Mouse (Mus musculus) spleen, postnatal 14 days (tissue): ENCODE measurements around the gene Gsdmc4.
"Not testable (repeated sequence)": the region's sequence is repeated elsewhere in the genome, so short reads cannot be mapped to it uniquely, and the experiment has no call there.

Source experiments
- DNase-seq, 2 experiments: peaks; one replicate each; pipeline ENCODE4 v3.0.0; 2021 to 2022; ENCODE audit warnings: low spot score in 2 of 2

Gsdmc4 gene

DNA sequence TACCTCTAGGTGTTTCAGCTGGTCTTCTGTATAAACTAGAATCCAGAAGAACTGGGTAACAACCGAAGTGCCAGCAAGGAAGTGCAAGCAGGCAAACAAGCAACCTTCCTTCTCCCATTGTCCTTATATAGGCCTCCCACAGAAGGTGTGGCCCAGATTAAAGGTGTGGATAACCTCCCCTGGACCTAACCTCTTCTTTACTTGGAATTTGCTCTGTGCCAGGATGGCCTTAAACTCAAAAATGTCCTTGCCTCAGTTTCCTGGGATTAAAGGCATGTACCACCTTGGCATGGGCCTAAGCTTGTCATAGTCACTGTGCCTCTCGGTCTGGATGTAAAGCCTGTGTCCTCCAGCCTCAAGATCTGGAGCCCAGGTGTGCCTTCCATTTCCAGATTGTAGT lies at the start of gene Gsdmc4:
TSS of gene Gsdmc4 (minus strand) at position 101 of the 400 bp plus-strand sequence.
- not testable (repeated sequence) for DNase-seq

DNA sequence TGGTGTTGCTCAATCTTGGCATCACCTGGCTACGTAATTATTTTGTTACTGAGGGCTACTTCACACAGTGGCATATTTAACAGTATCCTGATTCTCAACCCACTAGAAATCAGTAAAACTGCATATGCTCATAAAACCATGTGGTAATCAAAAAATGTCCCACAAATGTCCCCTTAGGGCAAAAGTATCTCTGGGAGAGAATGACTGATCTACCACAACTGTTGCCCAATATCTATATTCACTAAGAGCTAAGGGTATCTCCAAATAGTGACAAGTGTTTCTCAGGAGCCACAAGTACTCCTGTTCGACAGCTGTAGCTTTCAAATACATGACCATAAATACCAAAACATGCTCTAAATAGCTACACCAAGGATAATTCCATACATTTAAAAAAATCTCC lies 48.4 kb upstream of the Gsdmc4 start:
- no peak for DNase-seq

DNA sequence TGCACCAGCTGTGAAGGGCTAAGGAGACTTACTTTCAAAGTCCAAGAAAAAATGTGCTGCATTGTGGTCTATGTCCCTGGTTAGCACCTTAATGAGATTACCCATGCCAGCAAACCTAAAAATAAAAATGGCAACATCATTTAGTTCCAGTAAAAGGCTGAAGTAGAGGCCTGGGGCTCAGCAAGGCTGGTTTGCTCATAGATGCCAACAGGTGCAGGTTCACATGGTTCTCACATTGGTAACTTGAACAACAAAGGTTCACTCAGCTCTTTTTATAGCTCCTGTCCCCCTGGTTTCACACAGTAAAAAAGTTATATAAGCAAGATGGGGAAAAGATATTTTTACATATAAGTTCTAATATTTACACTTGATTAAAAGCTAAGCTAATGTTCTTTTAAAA lies 45.5 kb upstream of the Gsdmc4 start:
- DNase-seq = no peak

DNA sequence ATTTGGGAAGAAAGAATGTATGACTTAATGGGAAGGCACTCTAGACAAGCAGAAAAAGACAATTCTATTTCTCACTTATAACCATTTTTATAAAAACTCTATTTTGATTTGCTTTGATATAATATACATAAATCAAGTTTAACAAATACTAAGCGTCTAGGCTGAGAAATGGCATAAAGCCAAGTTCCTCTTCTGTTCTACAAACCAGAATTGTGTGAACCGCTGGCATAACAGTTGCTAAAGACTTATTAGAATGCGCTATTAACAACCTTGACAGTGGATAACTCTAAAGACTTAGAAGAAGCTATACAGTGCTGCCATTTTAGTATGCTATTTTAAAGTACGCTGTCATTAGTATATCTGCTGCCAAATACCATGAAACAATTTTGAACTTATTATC lies 41.2 kb upstream of the Gsdmc4 start:
- no peak for DNase-seq

GRCm38 (mm10) chr15:63941221-63941620 lies 29.1 kb upstream of the Gsdmc4 start:
- no peak for DNase-seq

DNA sequence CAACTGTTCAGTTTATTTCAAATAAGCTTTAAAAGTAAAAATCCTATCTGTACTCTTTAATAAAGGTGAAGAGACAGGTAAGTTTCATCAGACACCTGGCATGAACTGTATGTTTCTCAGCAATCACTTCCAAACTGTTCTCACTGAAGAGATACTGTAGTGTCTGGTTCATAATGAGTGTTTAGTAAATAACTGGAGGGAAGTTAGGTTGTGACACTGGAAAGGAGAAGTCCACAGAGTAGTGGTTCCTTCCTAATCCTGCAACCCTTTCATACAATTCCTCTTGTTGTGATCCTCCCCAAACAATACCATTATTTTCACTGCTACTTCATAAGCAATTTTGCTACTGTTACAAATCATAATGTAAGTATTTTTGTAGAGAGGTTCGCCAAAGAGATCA lies 20.6 kb upstream of the Gsdmc4 start:
- DNase-seq = no peak

- DNase-seq = no peak
Observed at GRCm38 (mm10) chr15:63931404-63931803, 19.3 kb upstream of the Gsdmc4 start.

GRCm38 (mm10) chr15:63930107-63931041 lies 18.3 kb upstream of the Gsdmc4 start:
- DNase-seq = no peak

DNA sequence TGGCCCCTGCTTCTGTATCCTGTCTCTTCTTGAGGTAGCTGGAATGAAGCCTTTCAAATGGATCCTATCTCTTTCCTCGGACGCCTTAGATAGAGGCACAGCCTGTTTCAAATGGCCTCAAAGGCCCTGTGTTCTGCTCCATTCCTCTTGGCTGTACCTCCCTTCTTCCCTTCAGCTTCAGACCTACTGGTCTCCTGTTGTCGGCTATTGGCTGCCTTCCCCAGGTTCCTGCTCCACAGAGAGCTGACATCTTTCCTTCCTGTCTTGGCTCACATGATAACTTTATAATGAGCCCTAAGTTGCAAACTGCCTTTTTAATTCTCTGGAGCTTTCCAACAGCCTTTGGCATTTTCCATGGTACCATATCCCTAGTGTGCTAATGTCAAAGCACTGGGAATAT lies 14.1 kb upstream of the Gsdmc4 start:
- DNase-seq = no peak

DNA sequence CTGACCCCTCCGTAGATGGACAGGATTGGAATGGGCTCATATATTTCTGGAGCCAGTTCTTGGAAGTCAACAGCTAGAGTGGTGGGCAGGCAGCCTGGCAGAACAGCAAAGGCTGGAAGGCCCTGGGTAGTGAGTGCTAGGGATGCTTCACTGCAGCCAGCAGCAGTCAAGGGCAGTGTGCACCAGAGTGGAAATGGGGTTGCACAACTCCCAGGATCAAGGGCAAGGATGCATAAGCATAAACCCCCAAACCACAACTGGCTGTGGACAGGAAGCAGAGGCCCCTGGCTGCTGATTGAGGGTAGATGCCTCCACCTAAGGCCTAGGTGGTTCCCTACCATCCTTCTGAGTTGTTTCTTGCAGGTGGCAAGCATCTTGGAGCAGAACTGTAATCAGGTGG lies 12.4 kb upstream of the Gsdmc4 start:
- no peak for DNase-seq

GRCm38 (mm10) chr15:63921618-63922017 lies 9.5 kb upstream of the Gsdmc4 start:
- not testable (repeated sequence) for DNase-seq

DNA sequence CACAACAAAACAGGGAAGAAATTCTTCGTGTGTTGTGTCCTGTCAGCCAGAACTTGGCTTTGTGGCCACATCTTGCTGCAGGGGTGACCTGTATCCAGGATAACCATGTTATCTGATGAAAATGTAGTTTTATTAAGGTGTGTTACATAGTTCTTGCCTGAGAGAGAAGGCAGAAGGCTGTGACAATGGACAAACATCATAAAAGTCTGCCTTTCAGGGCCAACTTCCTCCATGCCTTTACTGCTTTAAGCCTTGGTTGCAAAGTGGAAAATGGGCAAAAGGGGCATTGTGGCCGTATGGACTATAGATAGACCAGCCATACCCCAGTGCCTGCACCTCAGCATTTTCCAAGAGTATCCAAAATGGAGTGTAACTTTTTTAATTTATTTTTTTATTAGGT lies 7.6 kb upstream of the Gsdmc4 start:
- DNase-seq = not testable (repeated sequence)

- DNase-seq = not testable (repeated sequence)
Observed at GRCm38 (mm10) chr15:63916584-63916983, 4.5 kb upstream of the Gsdmc4 start.

GRCm38 (mm10) chr15:63909896-63910295 lies 2.2 kb downstream of the Gsdmc4 start:
- DNase-seq = not testable (repeated sequence)

- DNase-seq = peak in 1 of 2 experiments; percentile 13
Observed at GRCm38 (mm10) chr15:63895560-63896353, 16.3 kb downstream of the Gsdmc4 start.

- DNase-seq = not testable (repeated sequence)
Observed at GRCm38 (mm10) chr15:63888440-63888839, 23.7 kb downstream of the Gsdmc4 start.

- DNase-seq = not testable (repeated sequence)
Observed at GRCm38 (mm10) chr15:63887949-63888348, 24.1 kb downstream of the Gsdmc4 start.

- DNase-seq = not testable (repeated sequence)
Observed at GRCm38 (mm10) chr15:63878458-63878857, 33.6 kb downstream of the Gsdmc4 start, which contains the start of gene Gsdmc3. Gene Gsdmc3 (minus strand): TSS chr15:63878558.

GRCm38 (mm10) chr15:63876160-63876559 lies 35.9 kb downstream of the Gsdmc4 start:
- DNase-seq = not testable (repeated sequence)

- not testable (repeated sequence) for DNase-seq
Observed at GRCm38 (mm10) chr15:63861965-63862364, 50.1 kb downstream of the Gsdmc4 start.
